Mouse (Mus musculus) lung, postnatal 0 days (tissue): ENCODE data around the gene Fam149a. TPM values are rescaled to one million over a fixed set of nuclear protein-coding genes. Genes with fewer than 3 reads are reported as not detected.

Source experiments
- ATAC-seq: fragments of 200-750 bp; cut with Nextera tagmentation; 2 replicates; pipeline ENCODE4 v1.8.0; 2017; ENCODE audit warnings: moderate library complexity
- DNase-seq: peaks from one replicate; pipeline ENCODE4 v3.0.0-alpha.2; 2016; ENCODE audit warnings: low spot score
- H3K27ac ChIP-seq: fragments of 300-500 bp; sonication (generic); 2 replicates; pipeline ENCODE4 v1.5.1; 2014; ENCODE audit warnings: antibody characterized with exemption, mild to moderate bottlenecking, low read length, mixed read lengths
- H3K27me3 ChIP-seq: fragments of 300-500 bp; sonication (generic); replicated peaks from 2 replicates; pipeline ENCODE4 v1.6.1; 2014; ENCODE audit warnings: low read length, mixed read lengths; ENCODE audit not compliant: insufficient read depth
- H3K36me3 ChIP-seq: fragments of 300-500 bp; sonication (generic); 2 replicates; pipeline ENCODE4 v1.6.1; 2014; ENCODE audit warnings: low read length, mixed read lengths; ENCODE audit not compliant: insufficient read depth
- H3K4me1 ChIP-seq: fragments of 300-500 bp; sonication (generic); 2 replicates; pipeline ENCODE4 v1.6.1; 2014; ENCODE audit warnings: antibody characterized with exemption, low read depth, low read length, mixed read lengths; ENCODE audit not compliant: insufficient read depth
- H3K4me2 ChIP-seq: fragments of 300-500 bp; sonication (generic); replicated peaks from 2 replicates; pipeline ENCODE4 v1.6.1; 2014; ENCODE audit warnings: low read depth, mild to moderate bottlenecking, low read length, moderate library complexity, mixed read lengths
- H3K4me3 ChIP-seq: fragments of 300-500 bp; sonication (generic); 2 replicates; pipeline ENCODE4 v1.5.1; 2014; ENCODE audit warnings: low read depth, low read length
- H3K9ac ChIP-seq: fragments of 300-500 bp; sonication (generic); replicated peaks from 2 replicates; pipeline ENCODE4 v1.6.1; 2014; ENCODE audit warnings: low read depth, mild to moderate bottlenecking
- H3K9me3 ChIP-seq: fragments of 300-500 bp; sonication (generic); 2 replicates; pipeline ENCODE4 v1.6.1; 2016; ENCODE audit warnings: low read length, mixed read lengths
- CTCF ChIP-seq: IDR thresholded peaks from 2 replicates; pipeline ENCODE4 v1.5.1; 2016; ENCODE audit warnings: antibody characterized with exemption, mild to moderate bottlenecking
- EP300 ChIP-seq: IDR thresholded peaks from 2 replicates; pipeline ENCODE4 v1.6.1; 2016; ENCODE audit warnings: antibody characterized with exemption, mild to moderate bottlenecking, control low read depth
- WGBS: fragments of 180-500 bp; shearing (Covaris S2); extraction: QIAGEN DNeasy Blood & Tissue Kit; methylation state at CpG from one replicate; pipeline ENCODE4 v1.1.7; 2014; 5-methylcytosine and 5-hydroxymethylcytosine counted together
- polyA plus RNA-seq: library from polyadenylated mRNA; unstranded; fragments of >200 nt; fragmentation: Nextera tagmentation; extraction: Ambion mirVana; gene quantifications from 2 replicates; pipeline ENCODE4 v1.2.1, GENCODE M21; 2015

Gene Fam149a
- polyA plus RNA-seq, 1 experiment from 2014 or later = 8.4 TPM

DNA sequence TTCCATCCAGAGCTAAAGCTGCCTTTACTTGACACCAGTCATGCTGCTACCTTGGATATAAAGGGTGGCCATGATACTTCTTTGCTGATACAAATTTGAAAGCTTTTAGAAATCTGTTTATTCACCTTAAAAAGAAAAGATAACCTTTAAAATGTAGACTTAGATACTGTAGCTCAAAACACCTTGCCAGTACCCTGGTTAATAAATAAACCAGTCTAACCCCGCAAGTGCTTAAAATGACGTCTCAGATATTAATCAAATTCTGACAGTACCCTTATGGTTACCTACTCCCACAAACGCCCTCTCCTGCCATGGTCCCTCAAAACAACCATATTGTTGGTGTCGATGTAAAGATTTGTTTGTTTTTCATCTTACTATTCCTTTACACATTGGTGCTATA lies 57.9 kb downstream of the Fam149a start:
- Histone ChIP-seq H3K9ac (no peak overlapping the region), H3K4me3 (no peak overlapping the region), H3K27me3 (no peaks in the 10 kb centered on the region), H3K4me2 (no peak overlapping the region), H3K36me3 (no peaks in the 10 kb centered on the region), H3K9me3 (no peaks in the 10 kb centered on the region), H3K27ac (no peak overlapping the region), H3K4me1 (no peaks in the 10 kb centered on the region)
- no peak for DNase-seq
- no peak for ATAC-seq
- WGBS = 55% methylated on average over 4 of the region's 4 CpGs
- TF ChIP-seq EP300 = no peak
- no peak for TF ChIP-seq CTCF

DNA sequence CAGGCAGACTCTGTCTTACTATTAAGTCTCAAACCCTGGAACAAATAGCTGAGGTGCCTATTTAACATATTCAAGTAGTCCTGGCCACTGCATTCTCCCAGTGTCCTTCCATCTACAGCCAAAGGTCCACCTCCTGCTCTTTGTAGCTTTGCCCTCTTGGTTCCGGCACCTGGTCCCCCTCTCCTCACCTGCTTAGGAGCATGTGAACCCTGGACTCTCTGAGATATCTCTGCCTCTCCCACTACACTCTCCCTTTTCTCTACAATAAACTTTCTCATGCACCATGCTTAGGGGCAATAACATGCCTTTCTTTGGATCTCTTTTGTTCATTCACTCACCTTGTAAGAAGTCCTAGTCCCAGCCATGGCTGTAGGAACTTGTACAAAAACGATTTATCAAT lies 60.7 kb downstream of the Fam149a start:
- Histone ChIP-seq H3K27ac (no peak overlapping the region), H3K9ac (no peak overlapping the region), H3K9me3 (no peaks in the 10 kb centered on the region), H3K27me3 (no peaks in the 10 kb centered on the region), H3K4me2 (no peak overlapping the region), H3K36me3 (no peaks in the 10 kb centered on the region), H3K4me3 (no peak overlapping the region), H3K4me1 (no peaks in the 10 kb centered on the region)
- ATAC-seq (no peak), DNase-seq (no peak)
- 71% methylated on average over 2 of the region's 2 CpGs for WGBS
- TF ChIP-seq EP300 = no peak
- TF ChIP-seq CTCF = no peak

DNA sequence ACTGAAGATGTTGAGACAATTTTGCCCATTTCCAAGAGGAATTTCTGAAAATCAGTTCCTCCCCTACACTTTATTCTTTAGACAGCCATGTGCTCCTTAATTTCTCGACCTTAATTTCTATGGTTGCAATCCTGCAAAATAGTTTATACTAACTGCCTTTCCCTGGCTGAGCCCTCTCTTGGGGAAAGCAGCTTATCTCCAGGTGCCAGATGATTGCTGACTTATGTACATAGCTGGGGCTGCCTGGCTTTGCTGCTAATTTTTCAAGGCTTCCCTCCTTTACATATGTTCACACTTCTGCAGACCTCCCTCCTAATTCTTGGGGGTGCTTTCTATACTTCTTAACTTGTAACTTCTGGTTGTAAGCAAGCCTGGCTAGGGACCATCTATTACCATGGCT lies 61.2 kb downstream of the Fam149a start:
- Histone ChIP-seq H3K36me3 (no peaks in the 10 kb centered on the region), H3K4me1 (no peaks in the 10 kb centered on the region), H3K4me3 (no peak overlapping the region), H3K9ac (no peak overlapping the region), H3K9me3 (no peaks in the 10 kb centered on the region), H3K27me3 (no peaks in the 10 kb centered on the region), H3K4me2 (no peak overlapping the region), H3K27ac (no peak overlapping the region)
- DNase-seq = no peak
- no peak for TF ChIP-seq CTCF
- no peak for TF ChIP-seq EP300
- WGBS = 22% methylated on average over 1 of the region's 1 CpGs
- ATAC-seq = no peak

DNA sequence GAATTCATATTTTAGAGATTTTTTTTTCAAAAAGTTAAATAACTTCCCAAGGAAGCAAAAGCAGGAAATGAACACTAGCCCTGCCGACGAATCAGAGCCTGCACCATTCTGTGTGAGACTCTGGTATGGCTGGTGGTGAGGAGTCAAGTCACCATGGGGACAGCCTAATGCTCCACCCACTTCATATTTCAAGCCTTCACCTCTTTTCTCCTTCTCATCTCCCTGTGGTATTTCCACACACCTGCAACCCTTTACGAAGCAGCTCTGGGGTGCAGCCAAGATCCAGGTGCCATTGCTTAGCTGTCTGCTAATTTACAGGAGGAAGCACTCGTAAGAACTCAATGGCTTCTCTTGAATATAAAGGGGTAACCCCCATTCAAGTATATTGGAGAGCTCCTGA lies 71.1 kb downstream of the Fam149a start:
- DNase-seq (peak; percentile 75), ATAC-seq (peak; percentile 89)
- Histone ChIP-seq H3K9ac (no peak overlapping the region), H3K27me3 (no peaks in the 10 kb centered on the region), H3K9me3 (no peaks in the 10 kb centered on the region), H3K27ac (no peak overlapping the region), H3K36me3 (no peaks in the 10 kb centered on the region), H3K4me3 (no peak overlapping the region), H3K4me1 (no peaks in the 10 kb centered on the region), H3K4me2 (no peak overlapping the region)
- TF ChIP-seq EP300 (peak; percentile 20; the same call in 1 of the 2 replicates), CTCF (no peak)
- 36% methylated on average over 4 of the region's 4 CpGs for WGBS

DNA sequence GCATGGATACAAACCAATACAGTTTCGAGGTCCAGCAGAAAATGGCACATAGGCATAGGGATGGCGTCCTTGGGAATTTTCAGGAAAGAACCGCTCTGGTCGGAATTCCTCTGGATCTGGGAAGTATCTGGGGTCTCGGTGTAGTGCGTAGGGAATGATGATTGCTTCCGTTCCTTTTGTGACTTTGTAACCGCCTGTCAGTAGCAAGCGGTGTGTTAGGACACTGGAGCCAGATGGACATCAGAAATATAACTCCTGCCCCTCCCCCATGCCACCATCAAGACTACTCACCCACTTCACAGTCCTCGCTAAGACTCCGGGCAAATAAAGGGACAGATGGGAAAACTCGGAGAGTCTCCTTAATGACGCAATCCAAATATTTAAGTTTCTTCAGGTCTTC lies 73.7 kb downstream of the Fam149a start, which contains the start of gene Gm45753:
Gene Gm45753 (minus strand): TSS at position 101 of the 400 bp plus-strand sequence.
- H3K4me2 ChIP-seq = no peak within 1 kb of the TSS
- H3K4me1 ChIP-seq = no peaks in the 10 kb centered on the region
- WGBS = 58% methylated on average over 13 of the region's 13 CpGs
- H3K27ac ChIP-seq = no peak within 1 kb of the TSS
- H3K9me3 ChIP-seq = no peaks in the 10 kb centered on the region
- DNase-seq (no peak), ATAC-seq (no peak)
- no peak within 1 kb of the TSS for H3K9ac ChIP-seq
- TF ChIP-seq EP300 = no peak
- no peak for TF ChIP-seq CTCF
- no peak within 1 kb of the TSS for H3K4me3 ChIP-seq
- no peaks in the 10 kb centered on the region for H3K36me3 ChIP-seq
- H3K27me3 ChIP-seq = no peaks in the 10 kb centered on the region

DNA sequence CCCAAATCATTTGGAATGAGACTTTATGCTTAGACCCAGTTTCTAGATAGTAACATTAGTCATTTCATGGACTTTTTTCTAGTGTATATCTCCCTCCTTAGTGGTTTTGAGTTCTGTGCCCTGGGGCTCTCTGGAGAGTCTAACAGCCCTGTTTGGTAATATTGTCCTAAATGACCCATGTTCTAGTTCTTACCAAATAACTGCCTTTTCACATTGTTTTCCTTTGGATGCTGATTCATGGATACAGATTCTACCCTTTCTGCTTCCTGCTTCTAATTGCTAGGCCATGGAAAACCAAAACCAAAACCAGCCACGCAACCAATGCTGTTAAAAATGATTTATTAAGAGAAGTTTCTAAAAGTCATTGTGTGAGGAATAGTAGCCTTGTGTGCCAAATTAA lies 76.6 kb downstream of the Fam149a start:
- no peaks in the 10 kb centered on the region for H3K27me3 ChIP-seq
- ATAC-seq = no peak
- no peak for DNase-seq
- no peaks in the 10 kb centered on the region for H3K9me3 ChIP-seq
- no peaks in the 10 kb centered on the region for H3K4me1 ChIP-seq
- no peak overlapping the region for H3K27ac ChIP-seq
- H3K9ac ChIP-seq = no peak overlapping the region
- WGBS = 84% methylated on average over 1 of the region's 1 CpGs
- no peaks in the 10 kb centered on the region for H3K36me3 ChIP-seq
- H3K4me3 ChIP-seq = no peak overlapping the region
- H3K4me2 ChIP-seq = no peak overlapping the region
- TF ChIP-seq CTCF = no peak
- no peak for TF ChIP-seq EP300

DNA sequence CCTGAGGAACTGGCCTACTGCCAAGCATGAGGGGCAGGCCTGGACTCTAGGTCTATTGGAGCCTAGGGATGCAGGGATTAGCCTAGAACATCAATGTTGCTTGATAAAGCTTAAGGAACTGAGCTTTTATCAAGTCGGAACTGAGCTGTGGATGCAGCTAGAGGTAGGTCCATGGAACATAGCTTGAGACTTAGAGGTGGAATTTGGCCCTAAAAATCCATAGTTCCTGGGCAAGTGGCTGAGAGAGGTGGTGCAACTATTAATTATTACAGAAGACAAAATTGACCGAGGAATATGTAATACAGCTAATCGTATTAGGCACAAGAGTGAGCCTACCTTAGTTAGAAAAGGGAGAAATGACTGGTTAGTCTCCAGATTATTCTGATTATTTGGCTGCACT lies 77.7 kb downstream of the Fam149a start:
- Histone ChIP-seq H3K9ac (no peak overlapping the region), H3K27me3 (no peaks in the 10 kb centered on the region), H3K4me2 (no peak overlapping the region), H3K4me3 (no peak overlapping the region), H3K27ac (no peak overlapping the region), H3K9me3 (no peaks in the 10 kb centered on the region), H3K36me3 (no peaks in the 10 kb centered on the region), H3K4me1 (no peaks in the 10 kb centered on the region)
- TF ChIP-seq EP300 = no peak
- TF ChIP-seq CTCF = no peak
- ATAC-seq = no peak
- 83% methylated on average over 3 of the region's 3 CpGs for whole genome bisulfite sequencing
- DNase-seq = no peak
